Mouse (Mus musculus): ENCODE data around the gene Bhlhe41.

The Bhlhe41 gene

DNA sequence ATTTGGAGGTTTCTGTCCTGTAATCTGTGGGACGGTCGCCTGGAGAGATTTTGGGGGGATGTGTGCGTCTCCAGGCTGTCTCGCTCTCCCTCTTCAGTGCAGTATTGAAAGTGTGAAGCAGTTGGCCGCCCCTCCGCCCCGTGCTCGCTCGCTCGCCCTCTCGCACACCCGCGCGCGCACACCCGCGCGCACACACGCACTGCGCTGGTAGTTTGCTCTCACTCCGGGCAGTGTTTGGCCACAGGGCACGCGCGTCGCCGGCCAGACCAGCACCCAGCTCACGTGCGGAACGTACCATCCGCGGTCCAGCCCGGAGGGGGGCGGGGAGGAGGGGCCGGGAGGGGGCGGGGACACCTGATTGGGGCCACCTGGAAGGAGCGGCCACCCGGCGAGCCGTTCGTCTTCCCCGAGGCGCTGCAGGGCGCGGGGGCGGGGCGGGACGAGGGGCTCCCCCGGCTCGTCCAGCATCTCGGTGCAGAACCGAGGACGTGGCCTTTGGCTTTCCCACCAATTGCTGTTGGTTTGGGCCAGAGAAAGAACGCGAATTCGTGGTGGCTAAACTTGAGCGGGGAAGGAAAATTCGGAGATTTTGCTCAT is at the start of gene Bhlhe41:
Bhlhe41 (minus strand) TSS at position 270 of the 597 bp plus-strand sequence.
- peak; percentile 75 for DNase-seq (ENCODE audit: low read depth, low spot score)

DNA sequence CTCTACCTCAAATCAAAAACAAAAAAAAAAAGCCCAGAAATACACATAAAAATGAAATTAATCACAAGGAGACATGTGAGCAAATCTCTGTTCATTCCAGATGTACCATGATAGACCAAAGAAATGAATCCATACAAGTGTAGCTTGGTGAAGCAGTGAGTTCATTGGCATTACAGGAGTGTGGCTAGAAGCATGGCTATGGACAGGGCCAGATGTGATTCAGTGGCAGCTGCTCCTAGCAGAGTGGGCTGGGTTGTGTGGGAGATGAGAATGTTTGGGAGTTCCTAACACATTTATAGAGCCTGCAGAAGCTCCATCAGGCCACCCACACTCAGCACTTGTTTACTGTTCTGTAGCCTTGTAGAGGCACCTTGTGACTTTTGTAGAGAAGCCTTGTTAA is 46.9 kb upstream of the Bhlhe41 start:
- no peak for DNase-seq (ENCODE audit: low read depth, low spot score)

DNA sequence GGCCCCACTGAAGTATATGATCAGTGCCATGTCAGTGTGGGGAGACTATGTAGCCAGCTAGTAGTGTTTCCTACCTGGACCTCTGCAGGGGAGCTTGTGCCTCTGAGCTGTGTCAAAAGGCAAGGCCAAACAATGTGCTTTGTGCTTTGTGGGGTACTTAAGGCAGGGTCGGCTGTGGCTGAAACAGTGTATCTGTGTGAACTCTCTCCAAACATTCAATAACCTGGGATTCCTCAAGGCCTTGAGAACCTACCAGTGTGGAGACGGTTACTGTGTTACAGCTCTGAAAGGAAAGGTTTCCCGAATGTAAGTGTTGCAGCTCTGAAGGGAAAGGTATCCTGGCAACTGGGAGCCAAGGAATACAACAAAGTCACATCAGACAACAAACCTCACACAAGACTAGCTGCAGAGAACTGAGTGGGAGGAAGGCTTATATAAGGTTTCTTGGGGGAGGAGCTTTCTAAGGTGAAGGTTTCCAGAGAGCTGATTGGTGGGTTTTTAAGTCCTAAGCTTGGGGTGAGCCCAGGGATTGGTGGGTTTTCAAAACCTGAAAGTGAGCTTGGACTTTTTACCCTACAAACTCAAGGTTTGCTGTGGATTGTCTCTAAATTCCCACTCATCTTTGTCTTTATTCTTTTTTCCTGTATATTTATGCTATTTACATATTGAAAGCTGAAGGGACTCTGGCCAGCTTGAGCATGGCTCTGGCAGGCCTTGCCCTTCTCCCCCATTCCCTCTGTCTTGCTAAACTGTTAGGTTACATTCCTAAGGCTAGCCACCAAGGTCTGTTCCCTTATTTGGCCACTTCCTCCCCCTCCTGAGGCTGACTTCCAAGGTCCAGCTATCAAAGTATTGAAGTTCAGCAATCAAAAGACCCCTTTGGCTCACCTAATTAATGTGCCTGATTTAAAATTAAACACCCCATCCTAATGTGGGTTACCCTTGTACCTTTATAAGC is 45.4 kb upstream of the Bhlhe41 start:
- DNase-seq (ENCODE audit: low read depth, low spot score) = no peak

DNA sequence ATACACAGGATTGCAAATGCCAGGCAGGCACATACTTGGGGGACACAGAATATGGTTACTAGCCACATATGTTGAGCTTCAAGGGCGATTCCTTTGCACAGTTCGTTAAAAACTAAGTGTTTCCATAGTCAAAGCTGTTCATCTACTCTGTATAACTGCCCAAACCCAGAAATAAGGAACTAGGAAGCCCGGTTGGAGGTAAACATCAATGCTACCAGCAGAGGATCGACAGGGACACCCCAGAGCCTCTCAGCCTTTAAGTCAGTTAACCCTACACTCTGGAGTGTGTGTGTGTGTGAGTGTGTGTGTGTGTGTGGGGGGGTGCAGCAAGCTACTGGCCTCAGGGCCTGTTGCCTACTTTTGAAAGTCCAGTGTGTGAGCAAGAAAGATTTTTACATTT is 44.6 kb upstream of the Bhlhe41 start:
- DNase-seq (ENCODE audit: low read depth, low spot score) = no peak

DNA sequence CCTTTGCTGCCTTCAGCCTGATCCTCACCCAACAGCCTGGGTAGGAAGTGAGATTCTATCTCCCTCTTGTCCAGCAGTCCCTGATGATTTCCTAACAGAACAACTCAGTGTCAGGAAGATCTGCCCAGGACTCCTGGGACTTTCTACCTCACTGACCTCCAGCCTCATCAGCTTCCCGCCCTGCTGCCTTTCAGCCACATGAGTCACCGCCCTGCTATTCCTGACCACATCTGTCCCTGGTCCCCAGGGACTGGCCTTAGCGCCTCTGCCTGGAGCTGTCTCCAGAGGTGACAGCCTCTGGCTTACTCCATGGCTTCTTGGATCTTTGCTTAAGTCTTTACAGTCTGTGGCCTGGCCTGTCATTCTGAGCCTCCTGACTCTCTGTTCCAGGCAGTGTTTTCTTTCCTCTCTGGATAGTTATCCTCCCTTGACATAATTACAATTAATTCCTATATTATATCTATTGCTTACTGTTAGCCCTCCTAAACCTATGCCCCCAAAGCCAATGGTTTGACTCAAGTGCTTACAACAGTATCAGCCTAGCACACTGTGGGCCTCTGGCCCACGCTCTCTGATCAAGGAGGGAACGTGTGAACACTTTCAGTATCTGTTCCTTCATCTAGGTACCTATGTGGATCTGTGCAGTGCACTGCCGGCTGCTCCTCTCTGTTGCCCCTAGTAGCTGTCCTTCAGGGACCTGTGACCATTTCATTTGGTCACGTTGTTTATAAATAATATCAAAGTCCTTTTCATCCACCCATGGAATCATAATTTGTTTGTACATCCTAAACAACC is 40.9 kb upstream of the Bhlhe41 start:
- DNase-seq (ENCODE audit: low read depth, low spot score) = no peak

DNA sequence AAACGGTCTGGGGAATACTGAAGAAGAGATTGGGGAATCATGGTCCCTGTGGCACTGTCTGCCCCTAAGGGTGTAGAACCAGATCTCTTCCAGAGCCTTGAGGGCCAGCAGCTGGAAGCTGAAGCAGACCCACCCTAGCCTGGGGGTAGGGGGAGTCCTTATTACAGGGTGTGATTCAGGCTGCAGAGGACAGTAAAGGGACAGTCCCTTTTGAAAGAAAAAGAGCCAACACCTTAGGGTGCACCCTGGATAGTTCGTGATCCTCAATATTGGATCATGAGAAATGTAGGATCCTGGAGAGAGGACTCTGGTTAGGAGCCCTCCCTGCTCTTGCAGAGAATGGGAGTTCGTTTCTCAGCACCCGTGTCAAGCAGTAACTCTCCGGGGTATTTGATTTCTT is 39.3 kb upstream of the Bhlhe41 start:
- no peak for DNase-seq (ENCODE audit: low read depth, low spot score)

DNA sequence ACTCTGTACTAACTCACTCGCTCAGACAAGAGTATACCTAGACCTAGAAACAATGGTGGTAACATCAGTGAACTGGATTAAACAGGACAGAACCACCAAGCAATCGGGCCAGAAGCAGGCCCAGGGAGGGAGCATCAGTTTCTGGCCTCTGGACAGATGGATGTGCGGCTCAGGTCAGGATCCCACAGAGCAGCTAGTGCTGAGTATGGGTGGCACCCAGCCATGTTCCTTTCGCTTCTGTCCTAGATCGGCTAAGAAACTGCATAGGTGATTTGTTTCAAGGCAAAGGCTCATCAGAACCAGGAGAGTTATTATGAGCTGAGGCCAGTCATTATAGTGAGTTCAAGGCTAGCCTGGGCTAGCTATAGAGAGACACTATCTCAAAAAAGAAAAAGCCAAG is 38.8 kb upstream of the Bhlhe41 start:
- DNase-seq (ENCODE audit: low read depth, low spot score) = no peak

DNA sequence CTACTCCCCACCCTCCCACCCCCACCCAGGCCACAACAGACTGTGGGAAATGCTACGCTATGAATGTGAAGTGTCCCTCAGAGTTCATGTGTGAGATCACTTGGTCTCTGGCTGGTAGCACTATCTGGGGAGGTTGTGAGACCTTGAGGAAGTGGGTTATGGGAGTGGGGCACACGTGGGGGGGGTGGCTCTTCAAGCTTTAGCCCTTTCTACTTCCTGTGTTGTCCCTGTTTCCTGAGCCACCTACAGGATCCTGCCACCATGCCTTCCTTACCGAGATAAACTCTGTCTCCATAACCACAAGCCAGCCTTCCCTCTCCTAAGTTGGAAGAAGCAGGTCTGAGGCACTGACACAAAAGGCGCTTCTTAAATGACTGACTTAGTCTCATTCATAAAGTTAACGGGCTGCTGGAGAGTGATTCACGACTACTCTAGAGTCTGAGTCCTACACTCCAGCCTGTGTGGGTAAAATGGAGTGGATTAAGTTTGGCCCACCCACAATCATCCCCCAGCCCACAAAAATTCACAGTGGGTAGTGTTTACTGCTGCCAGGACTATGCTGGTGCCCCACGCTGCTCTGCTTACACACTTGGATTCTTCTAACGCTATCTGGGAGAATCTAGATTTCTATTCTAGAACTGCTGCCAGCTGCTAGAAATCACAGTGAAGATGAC is 29.4 kb upstream of the Bhlhe41 start:
- DNase-seq (ENCODE audit: low read depth, low spot score) = no peak

DNA sequence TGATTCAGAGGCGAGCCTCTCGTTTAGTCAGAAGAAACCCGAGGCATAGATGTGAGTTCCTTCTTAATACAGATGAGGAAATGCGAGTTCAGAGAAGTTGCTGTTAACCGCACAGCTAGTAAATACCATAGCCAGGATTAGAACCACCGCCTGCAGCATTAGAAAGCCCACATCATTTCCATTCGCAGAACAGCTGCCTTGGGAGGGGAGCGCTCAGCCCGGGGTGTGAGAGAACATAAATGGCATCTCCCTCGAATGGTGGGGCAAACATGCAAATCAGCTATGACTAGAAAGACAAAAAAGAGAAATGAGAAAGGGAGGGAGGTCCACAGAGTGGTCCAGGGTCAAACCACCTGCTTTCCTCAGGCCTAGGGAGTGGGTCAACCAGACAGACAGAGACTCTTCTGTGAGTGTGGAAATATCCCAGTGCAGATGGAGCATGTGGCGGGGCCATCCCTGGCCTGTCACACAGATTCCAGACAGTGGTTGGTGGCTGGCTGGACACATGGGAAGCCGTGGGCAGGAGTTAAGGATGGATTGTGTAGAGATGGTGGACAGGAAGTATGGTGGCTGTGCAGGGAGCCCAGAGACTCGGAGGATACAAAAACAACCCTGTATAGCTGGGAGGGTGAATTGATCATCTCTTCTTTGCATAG is 28.1 kb upstream of the Bhlhe41 start:
- no peak for DNase-seq (ENCODE audit: low read depth, low spot score)

DNA sequence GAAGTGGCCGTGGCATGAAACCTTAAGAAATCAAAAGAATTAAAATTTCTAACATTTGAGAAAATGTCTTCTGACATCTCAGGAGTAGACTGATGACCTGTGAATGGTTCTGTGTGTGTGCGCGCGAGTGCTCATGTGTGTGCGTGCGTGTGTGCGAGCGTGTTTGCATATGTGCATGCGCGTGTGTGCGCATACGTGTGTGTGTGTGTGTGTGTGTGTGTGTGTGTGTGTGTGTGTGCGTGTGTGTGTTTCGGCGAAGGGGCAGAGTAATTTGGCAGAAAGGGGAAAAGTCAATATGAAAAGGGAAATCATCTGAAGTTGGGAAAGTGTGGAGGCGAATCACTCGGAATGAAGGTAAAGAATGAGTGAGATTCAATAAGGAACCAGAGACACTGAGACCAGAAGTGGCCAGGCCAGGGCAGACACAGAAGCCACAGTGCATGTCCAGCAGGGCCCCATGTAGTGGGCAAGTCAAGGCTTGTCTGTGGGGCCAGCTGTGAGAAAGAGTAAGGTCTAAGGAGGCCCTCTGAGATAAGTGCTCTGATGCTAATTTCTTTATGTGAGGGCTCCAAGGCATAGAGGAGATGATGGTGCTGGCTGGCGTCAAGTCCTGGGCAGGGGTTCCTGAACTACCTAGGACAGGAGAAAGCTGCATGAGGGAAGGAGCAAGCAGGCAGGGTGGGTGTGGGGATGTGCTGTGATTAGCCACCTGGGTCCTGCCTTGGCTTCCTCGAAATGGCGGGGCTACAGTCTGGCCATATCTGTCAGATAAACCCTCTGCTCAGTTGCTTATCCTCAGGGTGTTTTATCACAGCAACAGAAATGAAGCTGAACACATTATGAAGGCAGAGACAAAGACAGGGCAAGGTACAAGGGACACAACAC is 27.3 kb upstream of the Bhlhe41 start:
- no peak for DNase-seq (ENCODE audit: low read depth, low spot score)

DNA sequence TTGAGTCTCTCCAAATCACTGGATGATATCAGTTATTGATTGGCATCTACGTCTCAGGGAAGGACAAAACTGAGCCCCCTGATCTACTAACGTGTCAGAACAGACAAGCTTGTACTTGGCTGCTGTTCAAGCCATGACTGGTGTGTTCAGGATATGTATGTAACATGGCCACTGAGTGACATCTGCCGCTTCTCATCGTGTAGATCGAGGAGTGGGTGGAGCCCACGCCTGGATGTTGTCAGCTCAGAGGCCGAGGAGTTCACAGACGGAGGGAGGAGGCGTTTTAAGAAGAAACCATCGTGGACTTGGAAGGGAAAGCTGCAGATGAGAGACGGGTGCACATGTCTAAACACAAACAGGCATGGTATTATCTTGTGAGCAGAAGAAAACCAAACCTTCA is 26.6 kb upstream of the Bhlhe41 start:
- no peak for DNase-seq (ENCODE audit: low read depth, low spot score)

DNA sequence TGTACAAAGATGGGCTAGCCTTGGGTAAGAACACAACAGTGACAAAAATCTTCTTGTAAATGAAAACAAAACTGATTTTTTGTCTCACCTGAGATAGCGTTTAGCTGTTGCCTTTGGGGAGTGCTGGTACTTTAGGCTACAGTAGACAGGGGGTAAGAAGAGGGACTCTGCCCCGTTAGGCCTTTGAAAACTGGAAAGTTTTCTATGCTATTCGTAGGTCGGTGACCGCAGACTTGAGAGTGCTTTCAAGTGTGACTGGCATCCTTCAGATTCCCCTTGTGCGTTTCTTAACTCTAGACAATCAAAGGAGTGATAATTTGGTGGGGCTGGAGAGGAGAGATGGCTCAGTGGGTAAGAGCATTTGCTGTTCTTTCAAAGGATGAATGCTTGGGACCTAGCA is 22.4 kb upstream of the Bhlhe41 start:
- no peak for DNase-seq (ENCODE audit: low read depth, low spot score)

DNA sequence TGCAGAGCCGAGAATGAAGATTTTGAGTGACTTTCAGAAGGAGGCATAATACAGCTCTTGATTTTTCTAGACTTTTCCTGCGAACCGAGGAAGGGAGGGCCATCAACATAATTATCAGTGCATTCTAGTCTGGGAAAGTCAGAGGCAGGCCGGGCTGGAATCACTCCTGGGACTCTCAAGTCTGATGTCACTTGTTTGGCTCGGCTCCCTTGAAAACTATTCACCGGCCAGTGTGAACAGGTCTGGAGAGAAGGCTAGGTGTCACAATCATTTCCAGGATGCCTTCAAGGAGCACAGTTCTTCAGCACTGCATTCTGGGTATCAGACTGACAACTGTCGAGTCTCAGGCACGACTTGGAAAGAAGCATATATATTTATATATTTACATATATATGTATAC is 20.9 kb upstream of the Bhlhe41 start:
- DNase-seq (ENCODE audit: low read depth, low spot score) = no peak

DNA sequence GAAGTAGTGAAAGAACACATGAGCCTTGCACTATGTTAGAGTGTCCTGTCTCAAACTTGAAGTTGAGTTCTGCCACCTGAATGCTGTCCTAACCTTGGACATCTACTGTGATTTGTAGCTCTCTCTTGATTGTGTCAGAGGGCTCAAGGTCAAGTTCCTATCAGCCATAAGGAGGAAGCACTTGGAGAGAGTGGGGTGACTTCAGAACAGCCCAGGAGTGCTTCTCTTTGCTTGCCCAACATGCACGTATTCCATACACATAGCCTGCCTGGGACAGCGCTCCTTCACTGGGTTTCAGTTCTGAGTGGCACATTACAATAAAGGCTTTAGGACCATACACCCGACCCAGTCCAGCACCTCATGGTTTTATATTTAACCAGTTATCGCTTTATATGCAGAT is 19.7 kb upstream of the Bhlhe41 start:
- no peak for DNase-seq (ENCODE audit: low read depth, low spot score)

DNA sequence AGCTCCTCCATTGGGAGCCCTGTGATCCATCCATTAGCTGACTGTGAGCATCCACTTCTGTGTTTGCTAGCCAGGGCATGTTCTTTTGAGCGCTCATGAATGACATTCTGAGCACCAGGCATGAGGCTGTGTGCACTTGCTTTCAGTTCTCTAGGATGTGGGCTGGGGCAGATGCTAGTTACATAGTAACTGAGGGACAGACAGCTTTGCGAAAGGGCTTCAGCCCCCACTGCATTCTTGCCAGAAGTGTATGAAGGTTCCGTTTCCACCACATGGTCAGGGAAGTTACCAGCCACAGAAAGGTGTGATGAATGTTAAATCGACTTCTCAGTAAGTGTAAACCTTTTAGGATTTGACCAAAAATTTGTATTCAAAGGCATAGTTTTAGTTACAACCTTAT is 18.3 kb upstream of the Bhlhe41 start:
- DNase-seq (ENCODE audit: low read depth, low spot score) = no peak

DNA sequence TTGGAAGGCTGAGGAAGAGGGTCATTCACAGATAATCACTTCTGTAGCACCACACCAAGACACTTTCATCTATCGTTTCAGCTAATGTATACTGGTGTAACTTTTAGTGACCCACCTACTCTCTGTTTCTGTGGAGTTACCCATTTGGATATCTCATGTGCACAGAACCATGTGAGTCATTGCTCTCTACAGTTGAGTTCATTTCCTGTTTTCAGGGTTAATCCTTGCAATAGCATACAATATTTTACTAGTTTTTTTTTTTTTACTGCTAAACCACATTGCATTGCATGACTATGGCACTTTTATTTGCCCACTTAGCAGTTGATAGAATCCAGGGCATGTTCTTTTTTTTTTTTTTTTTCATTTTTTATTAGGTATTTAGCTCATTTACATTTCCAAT is 17.7 kb upstream of the Bhlhe41 start:
- no peak for DNase-seq (ENCODE audit: low read depth, low spot score)

DNA sequence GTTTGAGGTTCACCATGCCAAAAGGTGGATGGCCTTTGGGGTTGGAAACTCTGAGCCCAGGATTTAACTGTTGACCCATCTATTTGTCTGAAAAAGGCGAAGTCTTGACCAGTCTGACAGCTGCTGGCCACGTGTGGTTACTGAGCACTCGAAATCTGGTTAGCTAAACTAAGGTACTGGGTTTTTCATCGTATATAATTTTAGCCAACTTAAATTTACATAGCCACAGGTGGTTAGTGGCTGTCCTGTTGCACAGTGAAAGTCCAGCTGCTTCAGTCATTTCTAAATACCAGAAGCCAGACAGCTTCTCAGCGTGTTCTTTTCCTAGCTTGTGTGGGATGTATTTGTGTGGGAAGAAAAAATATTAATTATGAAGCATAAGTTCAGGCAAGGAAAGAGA is 15.3 kb upstream of the Bhlhe41 start:
- no peak for DNase-seq (ENCODE audit: low read depth, low spot score)

DNA sequence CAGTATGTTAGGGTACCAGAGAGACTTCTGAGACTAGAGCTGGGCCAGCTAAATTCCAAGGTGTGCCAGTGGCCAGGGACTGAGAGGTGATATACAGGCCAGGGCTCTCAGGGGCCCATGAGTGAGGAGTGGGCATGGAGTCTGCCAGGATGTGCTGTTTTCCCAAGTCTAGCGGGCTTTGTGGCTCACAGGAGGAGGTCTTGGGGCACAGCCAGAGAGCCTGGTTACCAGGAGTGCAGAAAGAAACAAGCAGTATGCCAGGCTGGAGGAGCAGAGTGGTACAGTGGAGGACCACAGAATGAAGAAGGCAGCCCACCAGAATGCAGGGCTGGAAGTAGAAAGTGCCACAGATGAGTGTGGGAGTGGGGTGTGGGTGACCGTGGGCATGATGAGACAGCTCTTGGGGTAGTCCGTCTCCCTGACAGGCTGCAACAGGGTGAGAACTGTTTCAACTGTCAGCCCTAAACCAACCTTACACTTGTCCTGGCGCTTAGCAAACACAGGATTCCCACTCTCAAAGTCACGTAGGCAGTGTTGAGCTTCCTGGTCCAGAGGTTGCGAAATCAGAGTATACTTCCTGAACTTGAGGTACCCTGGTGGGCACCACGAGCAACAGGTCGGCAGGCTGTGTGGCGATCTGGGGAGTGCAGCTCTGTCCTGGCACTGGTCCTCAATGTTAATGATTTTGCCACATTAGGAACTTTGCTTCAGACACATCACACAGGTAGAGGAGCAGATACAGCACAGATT is 11.8 kb upstream of the Bhlhe41 start:
- DNase-seq (ENCODE audit: low read depth, low spot score) = no peak

DNA sequence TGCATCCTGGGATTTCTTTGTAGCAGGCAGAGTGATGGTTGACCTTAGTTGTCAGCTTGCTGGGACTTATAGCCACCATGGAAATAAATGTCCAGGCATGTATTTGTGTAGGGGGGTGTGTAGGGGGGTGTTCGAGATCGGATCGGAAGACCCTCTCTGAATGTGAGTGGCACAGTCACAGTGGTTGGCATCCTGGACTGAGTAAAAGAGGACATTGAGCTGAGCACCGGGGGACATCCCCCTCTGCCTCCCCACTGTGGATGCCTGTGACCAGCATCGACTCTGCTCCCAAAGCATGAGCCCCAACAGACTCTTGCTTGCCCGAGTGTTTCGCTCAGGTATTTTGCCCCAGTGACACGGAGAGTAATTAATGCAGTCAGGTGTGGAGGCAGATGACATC is 8.0 kb upstream of the Bhlhe41 start:
- DNase-seq (ENCODE audit: low read depth, low spot score) = no peak

DNA sequence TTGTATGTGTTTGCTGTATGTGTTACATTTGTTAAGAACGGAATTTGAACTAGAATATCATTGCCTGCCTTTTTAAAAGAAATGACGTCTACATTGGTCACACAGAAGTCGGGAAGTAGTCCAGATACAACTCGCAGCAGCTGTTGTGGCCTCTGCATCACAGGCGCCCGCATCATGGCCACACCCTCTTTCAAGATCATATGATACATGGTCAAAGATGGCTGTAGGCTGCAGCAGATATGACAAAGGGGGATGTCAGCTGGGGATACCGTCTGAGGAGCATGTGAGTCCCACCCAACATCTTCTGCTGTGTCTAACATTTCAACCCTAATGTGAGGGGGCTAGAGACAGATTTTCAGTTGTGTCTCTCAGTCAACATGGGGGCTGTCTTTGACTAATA is 6.7 kb upstream of the Bhlhe41 start:
- DNase-seq (ENCODE audit: low read depth, low spot score) = no peak

Measured in ES-CJ7 (cell line).